Mouse (Mus musculus) Muller cell, postnatal 12 days (primary cell): ENCODE results near the gene Pira2.
"Not testable (repeated sequence)": the region's sequence is repeated elsewhere in the genome, so short reads cannot be mapped to it uniquely, and the experiment has no call there.

Experiments used
- DNase-seq: peaks from one replicate; pipeline ENCODE4 v3.0.0-alpha.2; 2015; ENCODE audit errors: inconsistent ontology term

Gene Pira2

GRCm38 (mm10) chr7:3844951-3845350, at the start of gene Pira2:
Pira2 (minus strand) TSS chr7:3845051.
- DNase-seq, result not testable (repeated sequence)

GRCm38 (mm10) chr7:3875032-3875431, 30.2 kb upstream of the Pira2 start:
- DNase-seq, result not testable (repeated sequence)

- DNase-seq, result not testable (repeated sequence)
Measured at GRCm38 (mm10) chr7:3837854-3838253, 7.0 kb downstream of the Pira2 start.

- not testable (repeated sequence) for DNase-seq
Measured at GRCm38 (mm10) chr7:3830633-3831032, 14.2 kb downstream of the Pira2 start.

- DNase-seq, result not testable (repeated sequence)
Measured at GRCm38 (mm10) chr7:3825599-3825998, 19.3 kb downstream of the Pira2 start, which contains the start of gene Gm15448. Gm15448 (minus strand) TSS chr7:3825687.

- not testable (repeated sequence) for DNase-seq
Measured at GRCm38 (mm10) chr7:3811912-3812311, 32.9 kb downstream of the Pira2 start.

GRCm38 (mm10) chr7:3802935-3803334, 41.9 kb downstream of the Pira2 start:
- not testable (repeated sequence) for DNase-seq

- not testable (repeated sequence) for DNase-seq
Measured at GRCm38 (mm10) chr7:3799940-3800339, 44.9 kb downstream of the Pira2 start.

GRCm38 (mm10) chr7:3796286-3796685, 48.6 kb downstream of the Pira2 start:
- not testable (repeated sequence) for DNase-seq
